Mouse (Mus musculus) Patski (cell line): ENCODE results near the gene Rd3l. TPM values are rescaled to one million over a fixed set of nuclear protein-coding genes. Genes with fewer than 3 reads are reported as not detected.

ENCODE experiments used
- ATAC-seq: fragments of 100-300 bp; one replicate; pipeline ENCODE4 v1.8.0; 2021
- CTCF ChIA-PET: fragments of 350-600 bp; sonication (Branson Sonifier 250); formaldehyde crosslinking; loops from one replicate; lab custom pipeline; 2022; ENCODE audit warnings: inconsistent platforms; lab: Charles Lee
- POLR2A ChIA-PET: fragments of 350-600 bp; sonication (Branson Sonifier 250); formaldehyde crosslinking; loops from one replicate; lab custom pipeline; 2022; ENCODE audit warnings: antibody characterized with exemption, inconsistent platforms; lab: Charles Lee
- DNase-seq: peaks from one replicate; pipeline ENCODE4 v3.0.0-alpha.2; 2011; ENCODE audit warnings: low read depth, low spot score
- H3K27me3 ChIP-seq: fragments of 371-371 bp; one replicate; pipeline ENCODE4 v1.5.1; 2021
- CTCF ChIP-seq: fragments of 100-300 bp; IDR thresholded peaks from one replicate; pipeline ENCODE4 v1.5.1; 2021
- in situ Hi-C: fragments of 300-500 bp; cut with MboI; formaldehyde crosslinking; loops from 3 replicates; pipeline ENCODE4 v1.11.1; 2018; ENCODE audit warnings: low pct_unique_long_range_greater_than_20kb, mixed read lengths
- polyA plus RNA-seq: library from polyadenylated mRNA; unstranded; gene quantifications from one replicate; pipeline ENCODE4 v1.2.3, GENCODE M21; 2021

The Rd3l gene
- polyA plus RNA-seq: not detected

DNA sequence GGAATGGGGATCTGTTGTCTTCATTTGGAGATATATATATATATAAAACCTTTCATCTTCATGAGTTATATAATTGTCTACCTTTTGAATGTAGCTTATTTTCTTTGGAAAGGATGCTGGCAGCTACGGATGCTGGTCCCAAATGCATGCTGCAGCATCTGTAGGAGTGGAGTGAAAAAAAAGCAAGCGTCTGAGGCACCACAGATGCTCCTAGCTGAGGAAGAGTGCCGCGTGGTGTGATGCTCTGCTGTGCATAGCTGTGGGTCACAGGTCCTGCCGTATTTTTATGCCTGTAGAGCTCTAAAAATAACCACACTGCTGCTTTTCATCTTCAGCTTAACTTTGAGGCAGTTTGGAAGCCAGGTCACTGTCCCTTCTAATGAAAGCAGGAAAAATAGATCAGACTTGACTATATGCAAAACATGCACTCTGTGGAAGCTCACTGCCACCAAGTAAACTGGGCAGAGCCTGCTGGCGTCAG, at the start of gene Rd3l:
Gene Rd3l (minus strand): TSS at position 431 of the 481 bp plus-strand sequence.
- no peak for TF ChIP-seq CTCF
- ChIA-PET POLR2A (no interaction called here), CTCF (interaction anchor here (0.8 to 1.6 kb wide), 3 partner anchors 12 to 21 kb away, joined by 3 read pairs; partner anchors contain the start of gene Atp5mpl)
- peaks cover 15% of the 10 kb centered on the region for H3K27me3 ChIP-seq
- DNase-seq (no peak), ATAC-seq (no peak)
- in situ Hi-C loops: no loop called here

DNA sequence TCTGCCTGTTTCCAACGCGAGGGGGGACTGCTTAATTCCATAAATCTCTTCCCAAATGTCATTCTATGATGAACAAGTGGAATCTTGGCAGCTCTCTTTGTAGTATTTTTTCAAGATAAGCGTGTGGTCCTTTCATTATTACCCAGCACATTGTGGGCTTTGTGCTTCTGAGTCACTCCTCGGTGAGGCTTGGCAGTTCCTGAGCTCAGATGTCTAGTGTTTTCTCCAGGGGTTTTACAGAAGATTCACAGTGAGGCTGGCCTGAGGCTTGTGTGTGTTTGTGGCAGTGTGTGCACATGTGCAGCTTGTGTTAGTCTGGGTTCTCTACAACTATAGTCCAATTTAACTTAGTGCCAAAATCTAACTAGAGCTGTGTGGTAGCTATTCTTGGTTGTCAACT, 46.3 kb upstream of the Rd3l start:
- POLR2A ChIA-PET: interaction anchor here (0.6 kb wide), 1 partner anchor 81 kb away, joined by 3 read pairs; no protein-coding TSS in a partner anchor

DNA sequence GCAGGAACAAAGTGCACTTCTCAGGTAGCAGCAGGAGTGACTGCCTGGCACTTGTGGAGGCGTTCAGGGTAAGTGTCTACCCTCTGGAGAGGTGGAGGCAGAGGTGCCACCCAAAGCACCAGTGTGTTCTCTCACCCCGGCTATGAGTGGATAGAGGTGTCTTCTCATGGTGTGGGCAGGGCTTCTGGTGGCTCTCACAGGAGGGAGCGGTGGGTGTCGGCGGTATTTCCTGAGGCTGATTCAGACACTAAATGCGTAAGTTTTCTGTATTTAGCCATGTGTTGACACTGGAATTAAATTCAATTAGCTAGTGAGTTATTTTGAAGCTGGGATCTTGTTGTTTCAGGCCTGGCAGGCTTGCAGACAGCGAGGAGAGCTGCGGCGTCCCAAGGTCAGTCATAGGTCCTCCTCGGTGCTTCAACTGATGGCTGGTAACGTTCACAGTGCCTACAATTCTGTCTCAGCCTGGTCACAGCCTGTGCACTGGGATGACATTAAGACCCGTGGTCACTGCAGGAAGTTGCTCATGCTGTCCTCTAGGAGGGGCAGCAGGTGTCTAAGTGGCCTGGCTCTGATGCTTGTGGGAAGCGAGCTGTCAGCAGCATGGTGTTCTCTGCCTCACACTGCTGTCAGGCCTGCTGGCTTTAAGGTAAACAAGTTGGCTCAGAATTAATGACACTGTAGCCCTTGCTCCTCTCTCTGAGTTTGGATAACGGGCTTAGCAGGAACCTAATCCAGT, 45.0 kb upstream of the Rd3l start:
- TF ChIP-seq CTCF: no peak
- ChIA-PET CTCF (interaction anchor here (0.9 to 1.3 kb wide), 2 partner anchors 14 to 24 kb away, joined by 4 read pairs; no protein-coding TSS in a partner anchor), POLR2A (no interaction called here)
- in situ Hi-C loops: no loop called here
- no peak for DNase-seq
- H3K27me3 ChIP-seq: no peaks in the 10 kb centered on the region
- ATAC-seq: no peak

More for the DNA sequence above, 46.3 kb upstream of the Rd3l start:
- in situ Hi-C loops: no loop called here
- TF ChIP-seq CTCF: no peak
- DNase-seq: peak; percentile 33
- CTCF ChIA-PET: interaction anchor here (0.9 to 1.0 kb wide), 2 partner anchors 10 to 24 kb away, joined by 3 read pairs; no protein-coding TSS in a partner anchor
- ATAC-seq: no peak
- H3K27me3 ChIP-seq: no peaks in the 10 kb centered on the region

DNA sequence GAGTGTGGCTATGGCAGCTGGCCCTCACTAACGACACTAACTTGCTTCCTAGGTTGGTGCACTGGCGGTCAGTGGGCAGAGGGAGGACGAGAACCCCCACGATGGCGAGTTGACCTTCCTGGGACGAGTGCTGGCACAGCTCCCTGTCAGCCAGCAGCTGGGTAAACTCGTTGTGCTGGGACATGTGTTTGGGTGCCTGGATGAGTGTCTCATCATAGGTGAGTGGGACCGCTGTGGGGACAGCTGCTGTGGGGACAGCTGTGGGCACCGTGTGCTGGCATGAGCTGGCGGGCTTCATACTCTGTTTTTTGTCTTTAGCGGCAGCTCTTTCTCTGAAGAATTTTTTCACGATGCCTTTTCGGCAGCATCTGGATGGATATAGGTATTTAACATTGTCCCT, 44.3 kb upstream of the Rd3l start:
- ChIA-PET POLR2A (no interaction called here), CTCF (no interaction called here)
- in situ Hi-C loops: no loop called here
- no peaks in the 10 kb centered on the region for H3K27me3 ChIP-seq
- DNase-seq (no peak), ATAC-seq (no peak)
- no peak for TF ChIP-seq CTCF

DNA sequence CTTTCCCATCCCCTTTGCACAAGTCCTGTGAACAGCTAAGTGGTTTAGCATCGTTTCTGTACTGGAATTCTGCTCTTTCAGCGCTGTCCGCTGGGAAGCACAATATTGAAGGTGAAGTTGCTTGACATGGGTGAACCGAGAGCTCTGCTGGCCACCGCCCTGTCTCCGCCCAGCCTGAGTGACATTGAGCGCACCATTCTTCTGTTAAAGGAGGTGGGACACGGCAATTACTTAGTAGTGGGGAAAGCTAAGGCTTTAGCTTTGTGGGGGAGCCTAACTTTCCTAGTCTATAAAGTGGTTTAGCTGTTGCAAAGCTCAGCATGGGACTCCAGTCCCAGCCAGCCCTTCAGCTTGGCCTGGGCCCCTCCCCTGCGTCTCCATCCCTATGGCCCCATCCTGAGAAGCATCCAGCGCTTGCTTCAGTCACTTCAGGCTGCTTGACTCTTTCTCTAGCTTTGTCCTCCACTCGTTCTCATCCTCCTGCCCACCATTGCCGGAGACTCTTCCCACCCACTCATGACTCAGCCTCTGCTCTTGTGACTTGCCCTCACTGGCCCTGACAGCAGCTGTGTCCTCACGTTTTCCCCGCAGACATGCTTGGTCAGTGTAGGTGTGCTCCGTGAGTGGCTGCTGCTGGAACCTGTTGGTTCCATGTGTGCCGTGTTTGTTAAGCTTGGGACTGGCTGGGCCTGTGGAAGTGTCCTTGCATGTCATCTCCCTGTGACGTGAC, 43.6 kb upstream of the Rd3l start:
- no peak for TF ChIP-seq CTCF
- DNase-seq (no peak), ATAC-seq (no peak)
- POLR2A ChIA-PET: no interaction called here
- in situ Hi-C loops: no loop called here
- CTCF ChIA-PET: no interaction called here
- no peaks in the 10 kb centered on the region for H3K27me3 ChIP-seq

DNA sequence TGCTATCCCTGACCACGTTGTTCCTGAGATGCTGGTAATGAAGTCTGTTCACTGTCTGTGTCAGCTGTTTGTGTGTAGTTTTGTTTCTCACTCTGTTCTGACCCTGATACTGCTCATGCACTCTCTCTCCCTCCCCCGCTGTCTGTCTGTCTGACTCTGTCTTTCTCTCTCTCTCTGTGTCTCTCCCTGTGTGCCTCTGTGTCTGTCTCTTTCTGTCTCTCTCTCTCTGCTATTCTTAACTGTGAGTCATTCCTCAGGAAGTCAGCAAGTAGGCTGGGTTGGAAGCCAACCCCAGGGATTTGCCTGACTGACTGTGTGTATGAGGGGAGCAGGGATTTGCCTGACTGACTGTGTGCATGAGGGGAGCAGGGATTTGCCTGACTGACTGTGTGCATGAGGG, 42.2 kb upstream of the Rd3l start:
- in situ Hi-C loops: no loop called here
- ATAC-seq (no peak), DNase-seq (no peak)
- H3K27me3 ChIP-seq: no peaks in the 10 kb centered on the region
- no peak for TF ChIP-seq CTCF
- POLR2A ChIA-PET: interaction anchor here (0.7 kb wide), 1 partner anchor 408 kb away, joined by 3 read pairs; no protein-coding TSS in a partner anchor
- CTCF ChIA-PET: no interaction called here

DNA sequence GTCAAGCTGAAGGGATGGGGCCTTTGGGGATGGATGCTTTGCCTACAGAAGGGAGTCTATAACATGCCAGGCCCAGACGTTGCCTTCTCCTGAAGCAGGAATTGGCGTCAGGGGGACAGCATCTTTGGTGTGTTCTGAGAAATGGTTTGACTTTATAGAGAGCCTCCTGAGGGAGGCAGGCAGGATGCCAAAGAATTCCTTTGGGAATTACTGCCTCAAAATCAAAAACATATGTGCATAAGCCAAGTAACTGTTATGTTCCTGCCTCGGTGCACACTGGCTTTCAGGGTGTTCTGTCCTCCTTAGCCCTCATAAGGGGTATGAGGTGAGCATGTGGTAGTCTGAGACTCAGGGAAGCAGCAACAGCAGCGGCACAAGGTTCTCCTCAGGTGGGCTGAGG, 35.2 kb upstream of the Rd3l start:
- ChIA-PET CTCF (no interaction called here), POLR2A (no interaction called here)
- no peaks in the 10 kb centered on the region for H3K27me3 ChIP-seq
- TF ChIP-seq CTCF: no peak
- in situ Hi-C loops: no loop called here
- no peak for ATAC-seq
- DNase-seq: no peak

DNA sequence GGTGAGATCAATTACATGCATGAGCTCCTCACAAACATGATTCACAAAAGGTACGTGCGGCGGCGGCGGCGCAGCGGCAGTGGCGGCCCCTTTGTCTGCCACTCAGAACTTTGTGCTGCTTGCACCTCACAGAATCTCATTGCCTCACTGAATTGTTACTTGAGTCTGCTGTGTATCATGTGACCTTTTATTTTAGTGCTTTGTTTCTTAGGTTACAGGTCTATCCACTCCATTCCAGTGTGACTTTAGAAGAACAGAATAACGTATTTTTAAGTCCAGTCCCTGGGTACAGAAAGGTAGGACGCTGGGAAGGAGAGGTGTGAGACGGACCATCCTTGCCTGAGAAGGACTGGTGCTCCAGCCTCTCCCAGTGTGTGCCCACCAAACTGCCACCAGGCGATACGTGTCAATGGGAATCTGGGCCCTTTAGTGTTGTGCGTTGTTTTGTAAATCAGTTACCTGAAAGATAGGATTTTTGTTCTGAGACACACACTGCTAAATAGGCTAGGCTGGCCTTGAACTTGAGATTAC, 32.2 kb upstream of the Rd3l start:
- ATAC-seq: no peak
- POLR2A ChIA-PET: no interaction called here
- in situ Hi-C loops: no loop called here
- TF ChIP-seq CTCF: no peak
- no peaks in the 10 kb centered on the region for H3K27me3 ChIP-seq
- DNase-seq: no peak
- CTCF ChIA-PET: no interaction called here

DNA sequence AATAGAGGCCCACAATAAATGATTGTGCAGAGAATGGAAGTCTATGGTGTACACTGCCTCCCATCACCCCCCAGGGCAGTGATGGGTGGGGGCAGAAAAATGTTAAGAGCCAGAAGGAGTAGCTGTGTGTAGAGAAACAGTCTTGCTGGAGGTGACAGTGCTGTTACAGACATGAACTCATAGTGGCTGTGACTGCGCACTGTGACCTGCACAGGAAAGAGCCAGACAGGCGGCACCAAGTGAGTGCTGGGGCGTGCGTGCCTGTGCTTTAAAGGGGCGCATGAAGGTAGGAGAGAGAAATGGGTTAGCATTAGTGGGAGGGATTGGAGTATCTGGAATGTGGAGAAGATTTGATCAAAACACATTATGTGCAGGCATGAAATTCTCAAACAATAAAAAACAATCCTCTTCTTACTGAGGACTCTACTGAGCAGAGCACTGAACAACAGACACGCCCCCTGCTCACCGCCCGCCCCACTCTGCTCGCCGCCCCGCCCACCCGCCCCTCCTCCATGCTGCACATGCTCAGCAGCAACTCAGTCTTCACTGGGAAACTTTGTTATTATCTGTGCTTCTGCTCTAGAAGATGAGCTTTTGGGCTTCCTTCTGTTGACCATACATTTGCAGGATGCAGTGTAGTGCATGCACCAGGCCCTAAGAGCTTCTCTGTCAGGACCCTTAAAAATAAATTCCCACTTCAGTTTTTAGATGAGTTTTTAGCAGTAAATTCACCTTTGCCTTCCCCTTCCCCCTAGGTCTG, 31.6 kb upstream of the Rd3l start:
- H3K27me3 ChIP-seq: no peaks in the 10 kb centered on the region
- POLR2A ChIA-PET: no interaction called here
- no peak for ATAC-seq
- DNase-seq: no peak
- CTCF ChIA-PET: no interaction called here
- in situ Hi-C loops: no loop called here
- no peak for TF ChIP-seq CTCF

DNA sequence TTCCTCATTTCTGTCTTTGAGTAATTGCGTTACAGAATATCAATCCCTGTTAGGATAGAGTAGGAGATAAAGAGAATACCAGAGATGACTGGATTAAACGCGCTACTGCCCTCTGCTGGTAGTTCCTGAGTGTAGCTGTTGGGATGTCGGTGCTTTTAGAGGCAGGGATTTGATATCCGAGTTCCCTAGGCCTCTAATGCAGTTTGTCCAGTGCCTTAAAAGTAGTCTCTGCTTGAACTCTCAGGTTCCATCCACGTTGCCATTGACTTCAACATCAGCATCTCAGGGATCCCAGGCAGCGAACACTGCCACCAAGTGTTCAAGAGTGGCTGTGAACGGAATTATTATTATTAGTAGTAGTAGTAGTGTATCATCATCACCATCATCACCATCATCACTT, 20.1 kb upstream of the Rd3l start:
- POLR2A ChIA-PET: no interaction called here
- ATAC-seq (no peak), DNase-seq (no peak)
- in situ Hi-C loops: no loop called here
- H3K27me3 ChIP-seq: peaks cover 8% of the 10 kb centered on the region
- peak; percentile 72 for TF ChIP-seq CTCF
- CTCF ChIA-PET: interaction anchor here (0.7 to 1.7 kb wide), 6 partner anchors 10 to 262 kb away, joined by 3 to 5 read pairs (median 3); no protein-coding TSS in a partner anchor
